Mouse (Mus musculus) heart, adult 9 months (tissue): ENCODE results near the gene Msh3.

ENCODE experiments used
- DNase-seq, 2 experiments: peaks; one replicate each; pipeline ENCODE4 v3.0.0; 2022; ENCODE audit warnings: low spot score in 2 of 2

The Msh3 gene

GRCm38 (mm10) chr13:92330621-92331020 is 24.2 kb downstream of the Msh3 start:
- no peak for DNase-seq

GRCm38 (mm10) chr13:92328000-92328399 is 26.8 kb downstream of the Msh3 start:
- DNase-seq = no peak

GRCm38 (mm10) chr13:92326030-92326429 is 28.8 kb downstream of the Msh3 start:
- no peak for DNase-seq

GRCm38 (mm10) chr13:92320770-92321169 is 34.0 kb downstream of the Msh3 start:
- DNase-seq = no peak

- DNase-seq = no peak
These were observed 40.2 kb downstream of the Msh3 start for GRCm38 (mm10) chr13:92314613-92315012.

GRCm38 (mm10) chr13:92305680-92306079 is 49.1 kb downstream of the Msh3 start, which contains the start of gene Gm20379:
Gm20379 (plus strand) TSS chr13:92305980.
- no peak for DNase-seq

- no peak for DNase-seq
These were observed 50.5 kb downstream of the Msh3 start for GRCm38 (mm10) chr13:92304291-92304690.

GRCm38 (mm10) chr13:92303062-92303948 is 51.5 kb downstream of the Msh3 start:
- DNase-seq = no peak

GRCm38 (mm10) chr13:92302466-92302865 is 52.3 kb downstream of the Msh3 start:
- no peak for DNase-seq

GRCm38 (mm10) chr13:92301754-92302153 is 53.0 kb downstream of the Msh3 start:
- DNase-seq = no peak

GRCm38 (mm10) chr13:92299522-92299921 is 55.3 kb downstream of the Msh3 start:
- DNase-seq = no peak

- no peak for DNase-seq
These were observed 57.8 kb downstream of the Msh3 start for GRCm38 (mm10) chr13:92297021-92297420.

- DNase-seq = no peak
These were observed 58.3 kb downstream of the Msh3 start for GRCm38 (mm10) chr13:92296490-92296889.

- DNase-seq = no peak
These were observed 60.9 kb downstream of the Msh3 start for GRCm38 (mm10) chr13:92293883-92294282.

GRCm38 (mm10) chr13:92291605-92292004 is 63.2 kb downstream of the Msh3 start:
- no peak for DNase-seq

GRCm38 (mm10) chr13:92277027-92277426 is 77.8 kb downstream of the Msh3 start:
- no peak for DNase-seq

GRCm38 (mm10) chr13:92275292-92275691 is 79.5 kb downstream of the Msh3 start:
- DNase-seq = no peak

GRCm38 (mm10) chr13:92274274-92275198 is 80.3 kb downstream of the Msh3 start:
- peak; percentile 52 to 56 for DNase-seq

- no peak for DNase-seq
These were observed 87.7 kb downstream of the Msh3 start for GRCm38 (mm10) chr13:92267076-92267475.

GRCm38 (mm10) chr13:92263566-92263965 is 91.2 kb downstream of the Msh3 start:
- no peak for DNase-seq

- no peak for DNase-seq
These were observed 93.5 kb downstream of the Msh3 start for GRCm38 (mm10) chr13:92261329-92261728.

- no peak for DNase-seq
These were observed 99.3 kb downstream of the Msh3 start for GRCm38 (mm10) chr13:92255480-92255879.
